Mouse (Mus musculus): ENCODE data around the gene Olfr171. TPM values are rescaled to one million over a fixed set of nuclear protein-coding genes. Genes with fewer than 3 reads are reported as not detected.
"Not testable (repeated sequence)": the region's sequence is repeated elsewhere in the genome, so short reads cannot be mapped to it uniquely, and the experiment has no call there.

Olfr171 gene
- total RNA-seq (2014; fragmentation: Nextera tagmentation), result not detected in 2 replicates
- not detected in 2 replicates for total RNA-seq (2017)
- not detected in 2 replicates for polyA plus RNA-seq (2012)

- ATAC-seq (ENCODE audit: extremely low read depth, insufficient number of reproducible peaks, low FRiP score, poor library complexity, severe bottlenecking), result no peak
- TF ChIP-seq POLR2AphosphoS5 (IDR thresholded peaks at IDR 0.05; ENCODE audit: insufficient replicate concordance, low read depth, low read length), result no peak
- TF ChIP-seq CTCF (IDR thresholded peaks at IDR 0.05; ENCODE audit: low read depth, low read length), result no peak
- no peak for TF ChIP-seq GATA2 (IDR thresholded peaks at IDR 0.05; ENCODE audit: borderline replicate concordance, low read depth, low read length)
- TF ChIP-seq GATA1 (IDR thresholded peaks at IDR 0.05; ENCODE audit: borderline replicate concordance, low read length), result no peak
- TF ChIP-seq TAL1 (conservative IDR thresholded peaks at IDR 0.05; ENCODE audit: low read depth, low read length), result no peak
- Histone ChIP-seq H3K27me3 (ENCODE audit: insufficient read depth, low read length) (no peaks in the 10 kb centered on the region), H3K36me3 (replicated peaks) (no peaks in the 10 kb centered on the region), H3K4me3 (ENCODE audit: low read depth, low read length) (no peak within 1 kb of the TSS), H3K9me3 (replicated peaks) (no peaks in the 10 kb centered on the region), H3K4me1 (ENCODE audit: insufficient read depth, low read depth, low read length) (no peaks in the 10 kb centered on the region)
- no peak for DNase-seq (ENCODE audit: low spot score)
Measured at GRCm38 (mm10) chr16:19629816-19630215, at the start of gene Olfr171. Gene Olfr171, minus strand, starts transcription at chr16:19629916.

- TF ChIP-seq GATA1 (IDR thresholded peaks at IDR 0.05; ENCODE audit: borderline replicate concordance, low read length) (no peak), CTCF (IDR thresholded peaks at IDR 0.05; ENCODE audit: low read depth, low read length) (no peak), POLR2AphosphoS5 (IDR thresholded peaks at IDR 0.05; ENCODE audit: insufficient replicate concordance, low read depth, low read length) (no peak), TAL1 (conservative IDR thresholded peaks at IDR 0.05; ENCODE audit: low read depth, low read length) (no peak), GATA2 (IDR thresholded peaks at IDR 0.05; ENCODE audit: borderline replicate concordance, low read depth, low read length) (no peak)
- no peaks in the 10 kb centered on the region for H3K27me3 ChIP-seq (ENCODE audit: insufficient read depth, low read length)
- H3K36me3 ChIP-seq (replicated peaks), result no peaks in the 10 kb centered on the region
- no peak for ATAC-seq (ENCODE audit: extremely low read depth, insufficient number of reproducible peaks, low FRiP score, poor library complexity, severe bottlenecking)
- H3K4me1 ChIP-seq (ENCODE audit: insufficient read depth, low read depth, low read length), result no peaks in the 10 kb centered on the region
- H3K9me3 ChIP-seq (replicated peaks), result no peaks in the 10 kb centered on the region
- no peak for DNase-seq (ENCODE audit: low spot score)
- no peak overlapping the region for H3K4me3 ChIP-seq (ENCODE audit: low read depth, low read length)
Measured at GRCm38 (mm10) chr16:19670768-19671357, 41.1 kb upstream of the Olfr171 start.

- Histone ChIP-seq H3K4me1 (ENCODE audit: insufficient read depth, low read depth, low read length) (no peaks in the 10 kb centered on the region), H3K9me3 (replicated peaks) (no peaks in the 10 kb centered on the region), H3K4me3 (ENCODE audit: low read depth, low read length) (no peak overlapping the region), H3K36me3 (replicated peaks) (no peaks in the 10 kb centered on the region), H3K27me3 (ENCODE audit: insufficient read depth, low read length) (no peaks in the 10 kb centered on the region)
- DNase-seq (ENCODE audit: low spot score), result no peak
- TF ChIP-seq GATA1 (IDR thresholded peaks at IDR 0.05; ENCODE audit: borderline replicate concordance, low read length) (no peak), CTCF (IDR thresholded peaks at IDR 0.05; ENCODE audit: low read depth, low read length) (no peak), POLR2AphosphoS5 (IDR thresholded peaks at IDR 0.05; ENCODE audit: insufficient replicate concordance, low read depth, low read length) (no peak), GATA2 (IDR thresholded peaks at IDR 0.05; ENCODE audit: borderline replicate concordance, low read depth, low read length) (no peak), TAL1 (conservative IDR thresholded peaks at IDR 0.05; ENCODE audit: low read depth, low read length) (no peak)
- no peak for ATAC-seq (ENCODE audit: extremely low read depth, insufficient number of reproducible peaks, low FRiP score, poor library complexity, severe bottlenecking)
Measured at GRCm38 (mm10) chr16:19666312-19666711, 36.6 kb upstream of the Olfr171 start.

GRCm38 (mm10) chr16:19611782-19612181 is 17.9 kb downstream of the Olfr171 start, which contains the start of gene Olfr170:
Gene Olfr170, minus strand, starts transcription at chr16:19611882.
- H3K4me3 ChIP-seq (ENCODE audit: low read depth, low read length); H3K36me3 ChIP-seq (replicated peaks); H3K9me3 ChIP-seq (replicated peaks); DNase-seq (ENCODE audit: low spot score); H3K27me3 ChIP-seq (ENCODE audit: insufficient read depth, low read length); H3K4me1 ChIP-seq (ENCODE audit: insufficient read depth, low read depth, low read length); ATAC-seq (ENCODE audit: extremely low read depth, insufficient number of reproducible peaks, low FRiP score, poor library complexity, severe bottlenecking): not testable (repeated sequence)

- TF ChIP-seq TAL1 (conservative IDR thresholded peaks at IDR 0.05; ENCODE audit: low read depth, low read length) (no peak), POLR2AphosphoS5 (IDR thresholded peaks at IDR 0.05; ENCODE audit: insufficient replicate concordance, low read depth, low read length) (no peak), GATA1 (IDR thresholded peaks at IDR 0.05; ENCODE audit: borderline replicate concordance, low read length) (no peak), GATA2 (IDR thresholded peaks at IDR 0.05; ENCODE audit: borderline replicate concordance, low read depth, low read length) (no peak), CTCF (IDR thresholded peaks at IDR 0.05; ENCODE audit: low read depth, low read length) (no peak)
- no peak for DNase-seq (ENCODE audit: low spot score)
- Histone ChIP-seq H3K4me1 (ENCODE audit: insufficient read depth, low read depth, low read length) (no peaks in the 10 kb centered on the region), H3K9me3 (replicated peaks) (no peaks in the 10 kb centered on the region), H3K36me3 (replicated peaks) (no peaks in the 10 kb centered on the region), H3K27me3 (ENCODE audit: insufficient read depth, low read length) (no peaks in the 10 kb centered on the region), H3K4me3 (ENCODE audit: low read depth, low read length) (no peak overlapping the region)
- ATAC-seq (ENCODE audit: extremely low read depth, insufficient number of reproducible peaks, low FRiP score, poor library complexity, severe bottlenecking), result no peak
Measured at GRCm38 (mm10) chr16:19603166-19603565, 26.6 kb downstream of the Olfr171 start.

Other genes with a start within 250 kb of the Olfr171 start
- not detected in 2 replicates for gene Olfr165, start 206.8 kb downstream of the Olfr171 start, total RNA-seq (2014; fragmentation: Nextera tagmentation)
- gene Olfr165, start 206.8 kb downstream of the Olfr171 start, total RNA-seq (2017), result 0.12 TPM in 1 of 2 replicates, not detected in the other
- gene Olfr165, start 206.8 kb downstream of the Olfr171 start, polyA plus RNA-seq (2012), result not detected in 2 replicates
- not detected in 2 replicates for gene Olfr166, start 146.2 kb downstream of the Olfr171 start, total RNA-seq (2014; fragmentation: Nextera tagmentation)
- gene Olfr166, start 146.2 kb downstream of the Olfr171 start, total RNA-seq (2017), result 0.06 and 0.11 TPM in 2 replicates
- not detected in 2 replicates for gene Olfr166, start 146.2 kb downstream of the Olfr171 start, polyA plus RNA-seq (2012)
- not detected in 2 replicates for gene Olfr167, start 107.7 kb downstream of the Olfr171 start, total RNA-seq (2014; fragmentation: Nextera tagmentation)
- 0.11 and 0.17 TPM in 2 replicates for gene Olfr167, start 107.7 kb downstream of the Olfr171 start, total RNA-seq (2017)
- not detected in 2 replicates for gene Olfr167, start 107.7 kb downstream of the Olfr171 start, polyA plus RNA-seq (2012)
- not detected in 2 replicates for gene Olfr168, start 94.4 kb downstream of the Olfr171 start, total RNA-seq (2014; fragmentation: Nextera tagmentation)
- gene Olfr168, start 94.4 kb downstream of the Olfr171 start, total RNA-seq (2017), result 0.52 TPM in 1 of 2 replicates, not detected in the other
- gene Olfr168, start 94.4 kb downstream of the Olfr171 start, polyA plus RNA-seq (2012), result not detected in 2 replicates
- not detected in 2 replicates for gene Olfr169, start 58.1 kb downstream of the Olfr171 start, total RNA-seq (2014; fragmentation: Nextera tagmentation)
- gene Olfr169, start 58.1 kb downstream of the Olfr171 start, total RNA-seq (2017), result 0.16 TPM in 1 of 2 replicates, not detected in the other
- not detected in 2 replicates for gene Olfr169, start 58.1 kb downstream of the Olfr171 start, polyA plus RNA-seq (2012)
- gene Olfr170, start 18.0 kb downstream of the Olfr171 start, total RNA-seq (2014; fragmentation: Nextera tagmentation), result not detected in 2 replicates
- 0.16 TPM in 1 of 2 replicates, not detected in the other for gene Olfr170, start 18.0 kb downstream of the Olfr171 start, total RNA-seq (2017)
- not detected in 2 replicates for gene Olfr170, start 18.0 kb downstream of the Olfr171 start, polyA plus RNA-seq (2012)
- not detected in 2 replicates for gene Lamp3, start 76.5 kb upstream of the Olfr171 start, total RNA-seq (2014; fragmentation: Nextera tagmentation)
- 0.06 and 0.16 TPM in 2 replicates for gene Lamp3, start 76.5 kb upstream of the Olfr171 start, total RNA-seq (2017)
- not detected in 2 replicates for gene Lamp3, start 76.5 kb upstream of the Olfr171 start, polyA plus RNA-seq (2012)
- not detected in 2 replicates for gene B3gnt5, start 130.3 kb upstream of the Olfr171 start, total RNA-seq (2014; fragmentation: Nextera tagmentation)
- under 0.01 and 0.11 TPM in 2 replicates for gene B3gnt5, start 130.3 kb upstream of the Olfr171 start, total RNA-seq (2017)
- gene B3gnt5, start 130.3 kb upstream of the Olfr171 start, polyA plus RNA-seq (2012), result not detected in 2 replicates